Mouse (Mus musculus): Measurements from ENCODE around the gene Hist2h4.

DNA sequence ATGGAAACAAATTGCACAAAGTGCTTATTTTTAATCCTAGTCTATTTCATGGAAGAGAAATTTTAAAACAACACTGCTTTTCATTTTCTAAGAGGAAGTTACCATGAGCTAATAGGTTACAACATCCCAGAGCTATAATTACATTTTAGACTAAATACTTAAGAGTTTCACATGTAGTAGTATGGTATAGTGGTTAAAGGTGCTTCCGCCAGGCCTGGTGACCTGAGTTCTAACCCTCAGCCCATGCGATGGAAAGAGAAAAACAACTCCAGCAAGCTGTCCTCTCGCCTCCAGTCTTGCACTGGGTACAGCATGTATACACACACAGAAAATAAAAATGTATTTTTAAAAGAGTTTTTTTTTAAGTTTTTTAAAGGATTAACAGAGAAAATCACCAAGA, 11.3 kb downstream of the Hist2h4 start:
- no peak for TF ChIP-seq POLR2A (IDR thresholded peaks at IDR 0.05; ENCODE audit: insufficient read depth, low read depth, low read length)
- TF ChIP-seq CTCF (IDR thresholded peaks at IDR 0.05; ENCODE audit: insufficient read depth, low read depth, low read length), result no peak

Measured in olfactory bulb, adult 2 months (tissue).